Mouse (Mus musculus) neutrophil, adult 5-6 weeks (primary cell): ENCODE data around the gene Sept14. TPM values are rescaled to one million over a fixed set of nuclear protein-coding genes. Genes with fewer than 3 reads are reported as not detected.
"Not testable (repeated sequence)": the region's sequence is repeated elsewhere in the genome, so short reads cannot be mapped to it uniquely, and the experiment has no call there.

ENCODE experiments used
- ATAC-seq: fragments of 151-379, 151-347 bp; 2 replicates; pipeline ENCODE4 v1.8.0; 2017; ENCODE audit warnings: mild to moderate bottlenecking, moderate TSS enrichment; ENCODE audit not compliant: insufficient number of reproducible peaks, poor library complexity, low FRiP score, severe bottlenecking; ENCODE audit errors: extremely low read depth
- total RNA-seq: library from RNA; stranded (forward); fragments of 200-1000 nt; gene quantifications from 2 replicates; pipeline ENCODE4 v1.2.3, GENCODE M21; 2017

Sept14 gene
- total RNA-seq, 1 experiment from 2014 or later, result not detected

GRCm38 (mm10) chr5:129685141-129685540 lies 23.2 kb downstream of the Sept14 start:
- not testable (repeated sequence) for ATAC-seq

GRCm38 (mm10) chr5:129670036-129670458 lies 38.3 kb downstream of the Sept14 start, which contains the start of gene Zfp11:
Zfp11 (minus strand) TSS chr5:129670099.
- 0 out of 2 replicates have a peak, but pooled peaks have one; percentile 36 for ATAC-seq

- no peak for ATAC-seq
Measured at GRCm38 (mm10) chr5:129669453-129670035, 38.8 kb downstream of the Sept14 start.

- no peak for ATAC-seq
Measured at GRCm38 (mm10) chr5:129667851-129668250, 40.5 kb downstream of the Sept14 start.

GRCm38 (mm10) chr5:129666271-129666909 lies 41.9 kb downstream of the Sept14 start:
- ATAC-seq, result no peak

GRCm38 (mm10) chr5:129664090-129664489 lies 44.2 kb downstream of the Sept14 start:
- ATAC-seq, result no peak

- ATAC-seq, result no peak
Measured at GRCm38 (mm10) chr5:129657931-129658330, 50.4 kb downstream of the Sept14 start.

- no peak for ATAC-seq
Measured at GRCm38 (mm10) chr5:129657016-129657415, 51.3 kb downstream of the Sept14 start.

GRCm38 (mm10) chr5:129650858-129651257 lies 57.5 kb downstream of the Sept14 start:
- ATAC-seq, result no peak

Other genes starting within 250 kb of the Sept14 start
- 153 and 154 TPM in 2 replicates for gene Sfswap, start 207.3 kb downstream of the Sept14 start, total RNA-seq
- 0.23 and 2.7 TPM in 2 replicates for gene Mmp17, start 124.3 kb downstream of the Sept14 start, total RNA-seq
- gene Zfp11, start 38.4 kb downstream of the Sept14 start, total RNA-seq, result 0.70 and 0.74 TPM in 2 replicates
- 36.1 and 42.6 TPM in 2 replicates for gene Mrps17, start 7.0 kb upstream of the Sept14 start, total RNA-seq
- gene Nipsnap2, start 16.6 kb upstream of the Sept14 start, total RNA-seq, result 27.0 and 29.1 TPM in 2 replicates
- 8.3 and 11.2 TPM in 2 replicates for gene Psph, start 78.9 kb upstream of the Sept14 start, total RNA-seq
- 6.4 and 8.6 TPM in 2 replicates for gene Sumf2, start 138.5 kb upstream of the Sept14 start, total RNA-seq
- gene Chchd2, start 179.0 kb upstream of the Sept14 start, total RNA-seq, result 116 and 119 TPM in 2 replicates
- gene Zbed5, start 187.2 kb upstream of the Sept14 start, total RNA-seq, result 1.4 and 1.7 TPM in 2 replicates
- 0.93 TPM in 1 of 2 replicates, not detected in the other for gene Phkg1, start 190.0 kb upstream of the Sept14 start, total RNA-seq
- gene Nupr1l, start 200.0 kb upstream of the Sept14 start, total RNA-seq, result 10.5 and 13.3 TPM in 2 replicates
- gene Vkorc1l1, start 233.5 kb upstream of the Sept14 start, total RNA-seq, result 11.9 and 14.3 TPM in 2 replicates